Mouse (Mus musculus): ENCODE data around the gene Smap2. TPM values are rescaled to one million over a fixed set of nuclear protein-coding genes. Genes with fewer than 3 reads are reported as not detected.

Smap2 gene
- total RNA-seq, 2 experiments from 2014 or later = 33.0 to 33.1 TPM

DNA sequence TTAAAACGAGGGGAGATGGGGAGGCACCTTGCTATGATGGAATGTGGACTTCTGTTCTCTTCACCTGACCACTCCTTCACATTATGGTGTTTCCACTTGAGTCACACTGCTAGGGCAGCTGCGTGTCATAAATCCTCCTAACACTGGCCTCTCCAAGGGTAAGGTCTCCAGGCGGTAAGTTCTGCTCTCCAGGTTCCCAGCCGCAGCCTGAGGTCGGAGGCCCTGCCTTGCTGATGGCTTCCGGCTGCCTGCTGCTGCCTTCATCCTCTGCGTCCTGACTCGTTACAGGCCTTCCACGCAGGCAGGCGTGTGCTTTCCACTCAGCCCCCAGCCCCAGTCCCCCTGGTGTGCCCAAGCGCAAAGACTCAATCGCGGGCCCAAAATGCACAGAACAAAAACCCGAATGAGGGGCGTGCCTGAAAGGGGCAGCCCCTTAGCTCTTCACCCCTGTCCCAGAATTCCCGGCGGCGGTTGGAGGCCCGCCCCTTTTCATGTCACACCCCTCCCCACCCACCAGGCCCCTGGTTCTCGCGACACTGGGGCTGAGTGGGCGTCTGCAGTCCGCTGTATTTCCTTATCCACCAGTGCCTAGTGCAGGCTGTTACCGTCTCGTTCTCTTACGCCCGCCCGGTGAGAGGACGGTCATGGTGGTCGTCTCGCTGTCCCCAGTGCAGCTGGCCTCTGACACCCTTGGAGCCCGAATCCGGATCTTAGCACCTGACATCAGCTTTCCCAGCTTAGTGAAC is 92.3 kb downstream of the Smap2 start, which contains the start of gene Exo5:
TSS of gene Exo5 (minus strand) at position 464 of the 746 bp plus-strand sequence.
- DNase-seq = peak; percentile 89 to 94
- intact Hi-C loops (cut with DNase I) = no loop called here

DNA sequence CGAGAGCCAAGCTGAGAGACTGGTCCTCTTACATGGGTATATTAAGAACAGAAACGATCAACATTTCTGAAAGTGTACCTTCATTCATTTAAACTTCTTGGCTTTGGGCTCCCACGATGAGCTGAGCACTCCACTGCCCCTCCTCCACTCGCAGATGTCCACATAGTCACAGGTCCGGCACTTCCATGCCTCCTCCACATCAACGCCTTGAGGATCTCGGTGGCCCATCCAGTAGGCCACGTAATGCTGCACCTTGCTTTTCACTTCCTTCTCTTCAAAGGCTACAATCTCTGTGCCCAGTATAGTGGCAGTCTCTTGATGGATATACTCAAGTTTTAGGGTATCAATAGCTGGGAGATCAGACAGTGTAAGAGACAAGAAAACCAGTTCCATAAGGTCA is 95.6 kb downstream of the Smap2 start:
- intact Hi-C loops (cut with DNase I) = no loop called here
- DNase-seq = no peak

Small RNA genes lying within 50 kb of the gene (microRNA-seq; reads per million reads assigned to microRNA genes)
- 1.6 to 1.7 reads per million in 2 experiments for gene Mir7015

Other genes starting within 250 kb of the Smap2 start
- gene Nfyc, start 185.7 kb downstream of the Smap2 start, total RNA-seq (2021) = 10 to 100 TPM; 66.3 to 67.9 TPM
- under 1 TPM; 0.12 to 0.22 TPM for gene Rims3, start 162.4 kb downstream of the Smap2 start, total RNA-seq (2021)
- gene Exo5, start 92.2 kb downstream of the Smap2 start, total RNA-seq (2021) = 1 to 10 TPM; 3.6 to 3.9 TPM
- 1 to 10 TPM; 1.6 to 1.9 TPM for gene Zfp69, start 65.5 kb downstream of the Smap2 start, total RNA-seq (2021)
- gene Col9a2, start 22.1 kb upstream of the Smap2 start, total RNA-seq (2021) = under 1 TPM; 0.39 to 0.81 TPM
- 10 to 100 TPM; 19.9 to 22.1 TPM for gene Zmpste24, start 81.0 kb upstream of the Smap2 start, total RNA-seq (2021)
- not detected for gene Tmco2, start 92.0 kb upstream of the Smap2 start, total RNA-seq (2021)
- gene Rlf, start 197.8 kb upstream of the Smap2 start, total RNA-seq (2021) = 10 to 100 TPM; 15.6 to 16.9 TPM

Data from heart, postnatal 14 days (tissue).